Mouse (Mus musculus): ENCODE data around the gene Mapre3. TPM values are rescaled to one million over a fixed set of nuclear protein-coding genes. Genes with fewer than 3 reads are reported as not detected.

Mapre3 gene
- total and polyA plus RNA-seq, 3 experiments, result 0.28 to 2.3 (median 1.6) TPM

DNA sequence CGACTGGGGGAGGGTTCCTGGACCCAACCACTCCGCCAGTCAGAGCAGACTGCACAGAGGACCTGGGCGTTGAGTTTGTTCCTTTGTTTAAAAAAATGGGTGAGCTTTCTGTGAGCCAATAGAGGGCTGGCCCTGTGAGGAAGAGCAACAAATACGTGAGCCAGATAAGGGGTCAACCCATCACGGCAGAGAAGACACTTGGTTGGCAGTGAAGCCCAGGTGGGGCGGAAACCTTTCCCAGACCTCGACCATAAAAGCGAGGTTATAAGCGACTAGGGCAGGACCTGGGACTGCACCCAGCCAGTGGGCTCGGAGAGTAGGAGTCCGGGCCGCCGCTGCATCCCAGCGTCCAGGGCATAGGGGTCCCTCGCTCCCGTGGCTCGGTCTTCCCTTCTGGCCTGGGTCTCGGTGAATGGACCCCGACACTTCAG, 72.9 kb downstream of the Mapre3 start:
- peak; percentile 94 for DNase-seq (ENCODE audit: extremely low read depth)
- peak overlapping the region; percentile 74 for H3K27ac ChIP-seq (ENCODE audit: insufficient read depth, low read depth)
- peak overlapping the region; percentile 72 for H3K9ac ChIP-seq (ENCODE audit: insufficient read depth, low read depth)
- in situ Hi-C loops (cut with MboI; ENCODE audit: low pct_ligation_motif_present, low pct_unique_long_range_greater_than_20kb, low sequenced_read_pairs) (no loop called here), dilution Hi-C loops (cut with MboI; ENCODE audit: extremely low pct_ligation_motif_present, extremely low pct_unique_long_range_greater_than_20kb, low sequenced_read_pairs) (no loop called here)
- no peak for TF ChIP-seq MYC (IDR thresholded peaks at IDR 0.05; ENCODE audit: low read depth, low read length)
- TF ChIP-seq POLR2A (IDR thresholded peaks at IDR 0.05; ENCODE audit: low read depth, low read length), result peak; percentile 96
- TF ChIP-seq MEF2A (IDR thresholded peaks at IDR 0.05; ENCODE audit: borderline replicate concordance, low read depth, low read length), result no peak
- no peak for TF ChIP-seq USF1 (IDR thresholded peaks at IDR 0.05; ENCODE audit: low read depth, low read length)
- no peak; the same call in 1 of the 2 replicates for TF ChIP-seq UBTF (IDR thresholded peaks at IDR 0.05; ENCODE audit: low read depth, low read length)
- TF ChIP-seq CHD2 (IDR thresholded peaks at IDR 0.05; ENCODE audit: low read length), result no peak
- peak; percentile 90 for TF ChIP-seq ZNF384 (IDR thresholded peaks at IDR 0.05; ENCODE audit: low read depth, low read length)
- TF ChIP-seq TBP (conservative IDR thresholded peaks at IDR 0.05; ENCODE audit: low read depth, low read length), result peak; percentile 82
- TF ChIP-seq NRF1 (IDR thresholded peaks at IDR 0.05; ENCODE audit: low read depth, low read length), result no peak
- peak; percentile 68 for TF ChIP-seq TCF12 (IDR thresholded peaks at IDR 0.05; ENCODE audit: low read depth, low read length)
- no peak for TF ChIP-seq USF2 (conservative IDR thresholded peaks at IDR 0.05; ENCODE audit: low read depth, low read length)
- TF ChIP-seq RCOR1 (conservative IDR thresholded peaks at IDR 0.05; ENCODE audit: low read depth, low read length), result no peak
- TF ChIP-seq ETS1 (conservative IDR thresholded peaks at IDR 0.05; ENCODE audit: low read depth, low read length), result 0 out of 2 replicates have a peak, but pooled peaks have one; percentile 13
- TF ChIP-seq NELFE (IDR thresholded peaks at IDR 0.05; ENCODE audit: low read depth, low read length), result peak; percentile 90
- no peak for TF ChIP-seq BHLHE40 (IDR thresholded peaks at IDR 0.05; ENCODE audit: low read depth, low read length)
- no peak for TF ChIP-seq POLR2AphosphoS2 (IDR thresholded peaks at IDR 0.05; ENCODE audit: low read depth, low read length)
- TF ChIP-seq ELF1 (IDR thresholded peaks at IDR 0.05; ENCODE audit: low read depth, low read length), result peak; percentile 39; the same call in 1 of the 2 replicates
- TF ChIP-seq E2F4 (IDR thresholded peaks at IDR 0.05; ENCODE audit: insufficient replicate concordance, low read depth, low read length), result no peak
- no peak for TF ChIP-seq CTCF (conservative IDR thresholded peaks at IDR 0.05 in 1 of 2, IDR thresholded peaks at IDR 0.05 in 1 of 2; ENCODE audit: low read depth in 2 of 2, low read length in 2 of 2)
- TF ChIP-seq MAX (IDR thresholded peaks at IDR 0.05; ENCODE audit: low read length), result no peak
- TF ChIP-seq SIN3A (IDR thresholded peaks at IDR 0.05; ENCODE audit: low read length), result no peak
- TF ChIP-seq RAD21 (IDR thresholded peaks at IDR 0.05; ENCODE audit: low read depth, low read length), result no peak
- TF ChIP-seq KAT2A (IDR thresholded peaks at IDR 0.05; ENCODE audit: insufficient replicate concordance, low read length), result no peak
- TF ChIP-seq ZMIZ1 (IDR thresholded peaks at IDR 0.05; ENCODE audit: low read depth, low read length), result peak; percentile 95
- no peak for TF ChIP-seq ZC3H11A (IDR thresholded peaks at IDR 0.05; ENCODE audit: low read depth, low read length)
- peak overlapping the region; percentile 75 to 87 (median 79) for H3K4me3 ChIP-seq (replicated peaks in 1 of 3; ENCODE audit: low read depth in 2 of 3, low read length in 2 of 3, poor library complexity in 1 of 3)
- peaks cover 3 to 18% of the 10 kb centered on the region in 2 experiments for H3K4me1 ChIP-seq (ENCODE audit: control insufficient read depth in 1 of 2, insufficient read depth in 2 of 2)
- no peaks in the 10 kb centered on the region for H3K9me3 ChIP-seq (replicated peaks; ENCODE audit: low read length)
- H3K36me3 ChIP-seq (replicated peaks in 1 of 2; ENCODE audit: control insufficient read depth in 1 of 2, insufficient read depth in 1 of 2, low read length in 1 of 2), result peaks cover 5 to 23% of the 10 kb centered on the region in 2 experiments
- H3K79me2 ChIP-seq (replicated peaks; ENCODE audit: control insufficient read depth, extremely low read depth, insufficient read depth, poor library complexity, severe bottlenecking), result no peaks in the 10 kb centered on the region
- no peaks in the 10 kb centered on the region for H3K27me3 ChIP-seq (replicated peaks)
- H3K4me2 ChIP-seq (ENCODE audit: insufficient read depth, low read depth, poor library complexity, severe bottlenecking), result peak overlapping the region; percentile 97; the same call in 1 of the 2 replicates

Data from CH12.LX (cell line).